Mouse (Mus musculus) ES-E14 (cell line): ENCODE data around the gene Ipo11. TPM values are rescaled to one million over a fixed set of nuclear protein-coding genes. Genes with fewer than 3 reads are reported as not detected.
A peak's percentile ranks its signal among the peaks of the same experiment; 100 is the strongest.

Source experiments
- DNase-seq: peaks from one replicate; pipeline ENCODE4 v3.0.0-alpha.2; 2013; ENCODE audit warnings: low read depth, low spot score
- H3K27ac ChIP-seq: 2 replicates; pipeline ENCODE4 v1.5.1; 2012; ENCODE audit warnings: low read depth, mild to moderate bottlenecking, low read length, moderate library complexity, mixed read lengths; ENCODE audit not compliant: poor library complexity, insufficient read depth, severe bottlenecking
- H3K36me3 ChIP-seq: 2 replicates; pipeline ENCODE4 v1.6.1; 2012; ENCODE audit warnings: mild to moderate bottlenecking, low read length, moderate library complexity, mixed read lengths; ENCODE audit not compliant: control insufficient read depth, poor library complexity, insufficient read depth, severe bottlenecking
- H3K4me1 ChIP-seq, 2 experiments: fragments of 150-350 bp in 1 of 2; sonication (generic) in 1 of 2; 2 replicates each; pipeline ENCODE4 v1.6.1; 2012; ENCODE audit warnings: low read length in 2 of 2, mild to moderate bottlenecking in 1 of 2, mixed read lengths in 1 of 2; ENCODE audit not compliant: control insufficient read depth in 2 of 2, insufficient read depth in 2 of 2, poor library complexity in 1 of 2
- H3K4me3 ChIP-seq, 2 experiments: fragments of 150-350 bp in 1 of 2; sonication (generic) in 1 of 2; 2 replicates each; pipeline ENCODE4 v1.5.1; 2012; ENCODE audit warnings: low read length in 2 of 2, low read depth in 1 of 2, mild to moderate bottlenecking in 1 of 2, mixed read lengths in 1 of 2; ENCODE audit not compliant: insufficient read depth in 1 of 2, poor library complexity in 1 of 2, severe bottlenecking in 1 of 2
- H3K9ac ChIP-seq: 2 replicates; pipeline ENCODE4 v1.6.1; 2012; ENCODE audit warnings: low read depth, mild to moderate bottlenecking, low read length, mixed read lengths; ENCODE audit not compliant: poor library complexity, insufficient read depth, severe bottlenecking
- H3K9me3 ChIP-seq: fragments of 150-350 bp; sonication (generic); 2 replicates; pipeline ENCODE4 v1.6.1; 2012; ENCODE audit warnings: low read depth, mild to moderate bottlenecking, low read length; ENCODE audit not compliant: control insufficient read depth, insufficient read depth
- CHD2 ChIP-seq: IDR thresholded peaks from 2 replicates; pipeline ENCODE4 v1.6.1; 2014; ENCODE audit warnings: mild to moderate bottlenecking, low read depth, low read length, inconsistent platforms
- HCFC1 ChIP-seq: IDR thresholded peaks from 2 replicates; pipeline ENCODE4 v1.6.1; 2012; ENCODE audit warnings: low read length, inconsistent platforms, borderline replicate concordance; ENCODE audit not compliant: insufficient read depth
- MAFK ChIP-seq: IDR thresholded peaks from 2 replicates; pipeline ENCODE4 v1.6.1; 2014; ENCODE audit warnings: mild to moderate bottlenecking, low read depth, low read length, inconsistent platforms; ENCODE audit not compliant: insufficient read depth
- ZC3H11A ChIP-seq: IDR thresholded peaks from 2 replicates; pipeline ENCODE4 v1.6.1; 2012; ENCODE audit warnings: low read depth, mild to moderate bottlenecking, inconsistent platforms, low read length, borderline replicate concordance
- ZNF384 ChIP-seq: IDR thresholded peaks from 2 replicates; pipeline ENCODE4 v1.6.1; 2012; ENCODE audit warnings: low read depth, low read length, inconsistent platforms
- in situ Hi-C, 2 experiments: fragments of 600-800 bp; cut with MboI; formaldehyde crosslinking; loops; one replicate each; pipeline ENCODE4 v1.15.1; 2025; ENCODE audit warnings: low sequenced_read_pairs in 2 of 2, inconsistent platforms in 1 of 2; ENCODE audit not compliant: unreplicated experiment in 2 of 2
- total RNA-seq: library from RNA; depleted of rRNA; stranded (reverse); fragments of 300-350 nt; gene quantifications from 2 replicates; pipeline ENCODE4 v1.2.3, GENCODE M21; 2012

Ipo11 gene
- total RNA-seq, 1 experiment = 68.6 TPM

DNA sequence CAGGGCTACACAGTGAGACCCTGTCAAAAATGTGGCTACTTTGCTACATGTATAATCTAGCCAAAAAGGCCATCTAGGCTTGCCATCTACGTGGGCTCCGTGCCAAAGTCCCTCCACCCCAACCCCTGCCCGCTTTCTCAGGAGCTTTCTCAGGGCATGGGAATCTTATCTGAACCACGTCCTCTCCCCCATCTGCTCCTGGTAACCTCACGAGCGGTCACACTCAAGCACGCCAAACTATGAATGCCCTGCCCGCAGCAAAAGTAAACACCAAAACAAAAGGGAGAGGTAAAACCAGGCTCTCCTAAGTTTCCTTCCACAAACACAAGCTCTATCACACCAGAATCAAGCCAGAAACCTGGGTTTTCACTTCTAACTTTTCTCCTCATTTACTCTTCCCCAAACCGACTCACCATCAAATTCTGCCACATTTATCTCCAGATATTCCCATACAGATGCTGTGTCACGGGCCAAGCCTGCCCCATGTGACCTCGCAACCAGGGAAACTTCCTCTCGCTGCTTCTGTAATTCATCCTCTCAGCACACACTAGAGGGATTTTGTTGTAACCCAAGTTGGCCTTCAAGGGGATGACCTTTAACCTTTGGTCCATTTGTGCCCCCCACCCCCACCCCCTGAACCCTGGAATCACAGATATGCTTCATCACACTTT is 107.3 kb downstream of the Ipo11 start:
- H3K36me3 ChIP-seq = peaks cover 2% of the 10 kb centered on the region; the same call in 1 of the 2 replicates
- TF ChIP-seq HCFC1 (no peak), CHD2 (no peak), ZNF384 (no peak), MAFK (no peak), ZC3H11A (no peak)
- in situ Hi-C loops = no loop called here
- H3K4me3 ChIP-seq = no peak overlapping the region
- no peak overlapping the region for H3K27ac ChIP-seq
- DNase-seq = no peak
- no peak overlapping the region for H3K9ac ChIP-seq
- no peaks in the 10 kb centered on the region for H3K9me3 ChIP-seq
- no peaks in the 10 kb centered on the region for H3K4me1 ChIP-seq

DNA sequence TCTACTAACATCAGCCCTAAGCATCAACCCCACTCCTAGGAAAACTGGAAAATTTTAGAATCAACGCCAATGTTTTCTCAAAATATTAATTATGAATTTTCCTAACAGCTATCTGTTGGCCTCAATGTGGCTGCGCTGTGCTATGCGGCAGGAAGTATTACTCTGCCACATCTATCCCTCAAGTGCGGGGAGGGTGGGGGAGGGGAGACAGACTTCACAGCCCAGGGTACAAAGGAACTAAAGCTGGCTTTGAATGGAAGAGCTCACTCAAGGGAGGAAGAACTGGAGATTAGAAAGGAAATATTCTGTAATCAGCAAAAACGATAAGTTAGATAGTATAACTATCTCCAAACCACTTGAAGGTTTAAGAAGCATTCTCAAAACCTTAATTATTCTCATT is 111.1 kb downstream of the Ipo11 start:
- H3K27ac ChIP-seq = no peak overlapping the region
- H3K36me3 ChIP-seq = peaks cover 6% of the 10 kb centered on the region
- H3K4me1 ChIP-seq = no peaks in the 10 kb centered on the region
- no peak overlapping the region for H3K9ac ChIP-seq
- in situ Hi-C loops = no loop called here
- no peak overlapping the region for H3K4me3 ChIP-seq
- DNase-seq = no peak
- TF ChIP-seq HCFC1 (no peak), MAFK (no peak), CHD2 (no peak), ZC3H11A (no peak), ZNF384 (no peak)
- H3K9me3 ChIP-seq = no peaks in the 10 kb centered on the region

DNA sequence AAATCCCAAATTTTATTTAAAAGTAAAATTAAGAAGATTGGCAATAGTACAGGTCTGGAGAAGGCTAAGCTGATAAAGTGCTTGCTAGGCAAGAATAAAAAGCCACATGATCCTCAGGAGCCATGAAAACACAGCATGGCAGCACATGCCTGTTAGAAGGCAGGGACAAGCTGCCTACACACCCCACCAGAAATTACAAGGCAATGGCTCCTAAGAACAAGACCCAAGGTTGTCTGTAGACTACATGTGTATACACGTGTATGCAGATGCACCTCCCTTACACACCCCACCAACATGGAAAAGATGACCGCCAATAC is 112.9 kb downstream of the Ipo11 start:
- no peak for DNase-seq
- no peak overlapping the region for H3K27ac ChIP-seq
- peaks cover 10% of the 10 kb centered on the region for H3K36me3 ChIP-seq
- in situ Hi-C loops = no loop called here
- TF ChIP-seq ZNF384 (no peak), HCFC1 (no peak)
- no peak overlapping the region for H3K9ac ChIP-seq
- H3K4me3 ChIP-seq = no peak overlapping the region
- H3K9me3 ChIP-seq = no peaks in the 10 kb centered on the region
- H3K4me1 ChIP-seq = no peaks in the 10 kb centered on the region

DNA sequence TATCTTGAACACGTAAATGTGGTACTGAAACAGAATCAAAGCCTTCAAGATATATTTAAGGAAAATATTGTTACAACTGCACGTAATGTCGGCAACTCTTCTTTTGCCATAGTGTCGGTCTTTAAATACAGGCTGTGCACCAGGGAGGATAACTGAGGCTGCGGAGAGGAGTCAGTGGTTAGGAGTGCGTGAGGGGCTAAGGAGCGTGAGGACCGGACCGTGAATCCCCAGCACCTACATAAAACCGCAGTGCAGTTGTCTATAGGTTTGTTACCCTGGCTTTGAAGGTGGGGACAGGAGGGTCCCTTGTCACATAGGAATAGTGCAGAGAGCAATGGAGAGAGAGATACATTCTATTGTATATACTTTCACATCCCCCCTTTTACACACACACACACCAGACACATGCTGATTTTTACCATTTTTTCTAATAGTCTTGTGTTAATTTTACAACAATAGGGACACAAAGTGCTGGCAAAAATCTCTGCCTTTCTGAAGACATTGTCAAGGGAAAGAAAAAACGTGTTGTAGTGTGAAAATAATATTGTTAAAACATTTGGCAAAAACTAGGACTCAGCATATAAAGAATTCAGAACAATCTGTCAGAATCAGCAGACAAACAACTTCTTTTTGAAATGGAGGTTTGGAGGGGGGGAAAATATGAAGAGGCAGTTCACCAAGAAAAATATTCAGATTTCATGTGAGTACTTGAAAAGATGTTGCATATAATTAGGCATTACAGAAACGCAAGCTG is 113.5 kb downstream of the Ipo11 start:
- H3K9me3 ChIP-seq = no peaks in the 10 kb centered on the region
- in situ Hi-C loops = no loop called here
- H3K27ac ChIP-seq = no peak overlapping the region
- no peak overlapping the region for H3K4me3 ChIP-seq
- H3K9ac ChIP-seq = no peak overlapping the region
- H3K4me1 ChIP-seq = no peaks in the 10 kb centered on the region
- no peak for DNase-seq
- H3K36me3 ChIP-seq = peaks cover 8% of the 10 kb centered on the region
- TF ChIP-seq CHD2 (no peak), ZC3H11A (no peak), ZNF384 (no peak), MAFK (no peak), HCFC1 (no peak)

DNA sequence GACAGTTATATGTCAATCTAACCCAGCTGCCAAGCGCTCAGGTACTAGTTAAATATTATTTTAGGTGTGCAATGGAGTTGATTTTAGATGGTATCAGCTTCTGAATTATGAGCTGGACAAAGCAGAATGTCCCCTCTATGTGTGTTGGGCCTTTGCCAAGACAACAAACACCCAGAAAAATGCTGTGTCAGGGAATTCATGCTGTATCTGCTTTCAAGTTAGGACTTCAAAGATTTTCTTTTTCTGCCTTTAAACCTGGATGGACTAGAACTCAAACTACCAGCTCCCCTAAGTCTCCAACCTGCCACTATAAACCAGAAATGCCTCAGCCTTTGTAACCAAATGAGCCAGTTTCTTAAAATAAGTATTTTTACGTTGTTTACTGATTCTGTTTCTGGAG is 116.6 kb downstream of the Ipo11 start:
- TF ChIP-seq CHD2 (no peak), MAFK (peak; percentile 59; the same call in 1 of the 2 replicates)
- no peak for DNase-seq
- no peaks in the 10 kb centered on the region for H3K4me1 ChIP-seq
- in situ Hi-C loops = no loop called here
- H3K36me3 ChIP-seq = peaks cover 9% of the 10 kb centered on the region
- no peak overlapping the region for H3K9ac ChIP-seq
- H3K4me3 ChIP-seq = no peak overlapping the region
- H3K27ac ChIP-seq = no peak overlapping the region
- H3K9me3 ChIP-seq = no peaks in the 10 kb centered on the region
